Mouse (Mus musculus) granulocyte monocyte progenitor cell, adult 5-6 weeks (primary cell): Measurements from ENCODE around the gene Rps6ka5. TPM values are rescaled to one million over a fixed set of nuclear protein-coding genes. Genes with fewer than 3 reads are reported as not detected.
A peak's percentile ranks its signal among the peaks of the same experiment; 100 is the strongest.

Source experiments
- ATAC-seq: replicated peaks from 2 replicates; pipeline ENCODE4 v1.8.0; 2016; ENCODE audit warnings: mild to moderate bottlenecking, moderate TSS enrichment, inconsistent platforms; ENCODE audit not compliant: poor library complexity, severe bottlenecking
- total RNA-seq, 2 experiments: library from RNA; stranded (forward) in 1 of 2; stranded (reverse) in 1 of 2; fragments of 200-712, 200-1000 nt in 1 of 2; fragments of >200 nt in 1 of 2; fragmentation: Nextera tagmentation in 1 of 2; gene quantifications; 2 replicates each; pipeline ENCODE4 v1.2.3; 2014 to 2017

Gene Rps6ka5
- total RNA-seq, 2 experiments from 2014 or later: 24.8 to 34.5 TPM

GRCm38 (mm10) chr12:100670647-100671199 lies 56.1 kb downstream of the Rps6ka5 start:
- ATAC-seq: 0 out of 2 replicates have a peak, but pooled peaks have one; percentile 27

DNA sequence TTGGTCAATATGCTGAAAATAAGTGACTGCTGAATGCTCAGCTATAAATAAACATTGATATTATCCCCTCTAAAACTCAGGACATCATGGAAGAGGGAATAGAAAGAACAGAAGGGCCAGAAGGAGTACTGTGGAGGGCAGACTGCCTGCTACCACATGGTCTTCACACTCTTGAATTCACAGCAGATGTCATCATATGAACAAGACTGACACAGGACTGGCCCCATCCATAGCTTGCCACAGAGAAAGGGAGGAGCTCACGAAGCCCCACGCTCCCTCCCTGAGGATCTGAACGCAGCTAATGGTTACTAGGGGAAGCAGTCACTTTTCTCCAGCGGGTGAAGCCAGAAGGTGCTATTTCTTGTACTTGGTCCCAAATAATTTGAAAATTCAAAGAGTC lies 61.5 kb downstream of the Rps6ka5 start:
- no peak for ATAC-seq

DNA sequence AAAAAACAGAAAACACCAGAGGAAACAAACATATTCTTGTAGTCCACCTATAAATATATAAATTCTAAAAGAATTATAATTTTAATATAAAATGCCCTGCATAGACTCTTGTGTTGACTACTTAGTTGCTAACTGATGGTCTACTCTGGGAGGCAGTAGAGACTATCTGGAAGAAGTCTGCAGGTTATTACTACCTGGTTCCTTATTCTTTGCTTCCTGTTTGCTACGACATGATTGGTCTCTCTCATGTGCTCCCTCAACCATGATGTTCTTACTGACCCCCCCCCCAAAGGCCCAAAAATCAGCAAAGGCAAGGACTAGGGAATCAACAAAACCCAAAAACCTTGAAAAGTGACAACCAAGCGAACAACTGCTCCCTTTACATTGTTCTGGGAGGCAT lies 66.7 kb downstream of the Rps6ka5 start:
- ATAC-seq: peak; percentile 37; the same call in 1 of the 2 replicates

DNA sequence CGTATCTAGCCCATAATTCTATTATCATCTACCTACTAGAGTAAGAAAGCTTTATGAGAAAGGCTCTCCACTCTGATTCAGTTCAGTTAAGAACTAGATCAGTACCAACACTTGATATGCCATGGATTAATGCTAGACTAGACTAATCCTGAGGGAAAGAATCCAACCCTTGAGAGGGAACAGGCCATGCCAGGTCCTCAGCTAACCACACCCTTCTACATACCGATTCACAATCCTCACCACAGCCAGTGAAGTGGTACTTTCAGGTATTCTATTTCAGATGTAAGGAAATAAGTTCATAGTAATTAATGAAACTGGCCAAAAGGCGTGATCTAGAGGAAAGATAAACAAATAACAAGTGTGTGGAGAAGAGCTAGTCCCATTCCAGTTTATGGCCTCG lies 70.8 kb downstream of the Rps6ka5 start:
- no peak for ATAC-seq

- no peak for ATAC-seq
These were observed 84.8 kb downstream of the Rps6ka5 start for GRCm38 (mm10) chr12:100641936-100642335.

DNA sequence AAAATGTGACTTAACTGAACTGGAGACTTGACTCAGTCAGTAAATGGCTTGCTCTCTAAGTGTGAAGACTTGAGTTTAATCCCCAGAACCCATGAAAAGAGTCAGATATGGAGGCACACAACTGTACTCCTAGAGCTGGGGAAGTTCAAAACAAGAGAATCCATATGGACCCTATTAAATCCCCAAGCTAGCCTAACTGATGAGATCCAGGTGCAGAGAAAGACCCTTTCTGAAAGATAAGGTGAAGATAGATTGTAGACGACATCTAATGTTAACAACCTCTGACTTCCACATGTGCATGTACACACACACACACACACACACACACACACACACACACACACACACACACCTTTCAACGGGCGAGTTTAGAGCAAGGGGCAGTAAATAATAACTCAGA lies 86.1 kb downstream of the Rps6ka5 start:
- no peak for ATAC-seq

DNA sequence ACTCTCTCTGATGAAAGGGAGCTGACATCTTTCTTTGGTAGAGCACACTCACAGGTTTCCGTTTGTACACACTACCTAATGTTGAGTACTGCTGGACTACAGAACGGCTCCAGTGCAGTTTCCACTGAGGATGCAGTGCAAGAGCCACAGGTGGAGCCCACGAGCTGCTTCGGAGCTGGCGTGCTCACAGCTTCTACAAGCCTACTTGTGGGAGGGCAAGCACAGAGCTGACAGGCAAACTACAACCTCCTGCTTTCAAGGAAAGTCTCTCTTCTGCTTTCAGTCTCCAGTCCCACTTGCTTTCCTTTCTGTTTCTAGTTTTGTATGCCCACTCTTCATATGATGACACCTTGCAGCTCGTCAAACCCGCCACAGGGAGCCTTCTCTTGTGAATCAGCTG lies 87.1 kb downstream of the Rps6ka5 start:
- peak; percentile 84 for ATAC-seq

- no peak for ATAC-seq
These were observed 88.9 kb downstream of the Rps6ka5 start for GRCm38 (mm10) chr12:100637886-100638285.

- ATAC-seq: no peak
These were observed 90.0 kb downstream of the Rps6ka5 start for GRCm38 (mm10) chr12:100636733-100637132.

DNA sequence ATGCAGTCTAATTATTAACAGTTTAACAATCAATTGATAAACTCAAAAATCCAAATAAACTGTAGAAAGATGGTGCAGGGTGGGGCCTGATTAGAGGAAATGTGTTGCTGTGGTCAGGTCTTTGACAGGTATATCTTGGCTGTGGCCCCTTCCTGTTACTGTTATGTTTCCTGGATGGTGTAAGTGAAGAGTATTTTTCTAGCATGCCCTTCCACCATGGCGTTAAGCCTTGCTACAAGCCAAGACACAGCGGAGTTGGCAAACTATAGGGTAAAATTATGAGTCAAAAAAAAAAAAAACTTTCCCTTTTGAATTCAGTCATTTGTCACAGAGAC lies 90.5 kb downstream of the Rps6ka5 start:
- ATAC-seq: peak; percentile 36

- ATAC-seq: no peak
These were observed 91.0 kb downstream of the Rps6ka5 start for GRCm38 (mm10) chr12:100635601-100636298.

- no peak for ATAC-seq
These were observed 93.6 kb downstream of the Rps6ka5 start for GRCm38 (mm10) chr12:100633231-100633630.

- ATAC-seq: no peak
These were observed 95.5 kb downstream of the Rps6ka5 start for GRCm38 (mm10) chr12:100631286-100631685.

DNA sequence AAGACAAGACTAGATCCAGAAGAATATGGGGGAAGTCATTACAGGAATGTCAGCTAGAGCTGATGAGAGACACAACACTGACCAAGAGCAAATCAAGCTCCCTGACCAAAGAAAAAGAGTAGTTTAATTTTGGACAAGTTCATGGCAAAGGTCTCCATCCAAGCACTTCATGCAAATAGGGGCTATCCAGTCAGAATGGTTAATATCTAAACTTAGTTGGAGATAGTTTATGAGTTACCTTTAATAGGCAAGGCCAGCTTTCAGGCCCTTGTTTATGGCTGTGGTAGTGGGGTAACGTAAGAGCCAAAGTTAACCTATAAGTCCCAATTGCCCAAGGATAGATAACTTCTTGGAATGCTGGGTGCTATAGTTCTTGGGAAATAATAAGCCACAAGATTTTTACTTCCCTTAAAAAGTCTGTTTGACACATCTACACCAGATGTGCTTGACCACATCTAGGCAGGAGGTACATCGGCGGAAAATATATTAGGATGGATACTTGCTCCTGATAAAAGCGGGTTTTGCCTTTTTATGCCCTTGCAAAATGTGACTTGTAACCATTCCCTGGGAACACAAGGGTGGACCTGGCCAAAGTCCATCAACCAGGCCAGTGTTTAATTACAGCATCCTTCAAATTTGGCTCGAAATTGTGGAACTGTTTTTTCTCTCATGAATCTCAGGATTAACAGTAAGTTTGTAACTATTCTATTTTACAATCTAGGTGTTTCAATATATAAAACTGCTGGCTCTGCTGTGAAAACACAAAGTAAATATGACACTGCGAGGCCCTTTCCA lies 97.5 kb downstream of the Rps6ka5 start:
- peak; percentile 53 for ATAC-seq

DNA sequence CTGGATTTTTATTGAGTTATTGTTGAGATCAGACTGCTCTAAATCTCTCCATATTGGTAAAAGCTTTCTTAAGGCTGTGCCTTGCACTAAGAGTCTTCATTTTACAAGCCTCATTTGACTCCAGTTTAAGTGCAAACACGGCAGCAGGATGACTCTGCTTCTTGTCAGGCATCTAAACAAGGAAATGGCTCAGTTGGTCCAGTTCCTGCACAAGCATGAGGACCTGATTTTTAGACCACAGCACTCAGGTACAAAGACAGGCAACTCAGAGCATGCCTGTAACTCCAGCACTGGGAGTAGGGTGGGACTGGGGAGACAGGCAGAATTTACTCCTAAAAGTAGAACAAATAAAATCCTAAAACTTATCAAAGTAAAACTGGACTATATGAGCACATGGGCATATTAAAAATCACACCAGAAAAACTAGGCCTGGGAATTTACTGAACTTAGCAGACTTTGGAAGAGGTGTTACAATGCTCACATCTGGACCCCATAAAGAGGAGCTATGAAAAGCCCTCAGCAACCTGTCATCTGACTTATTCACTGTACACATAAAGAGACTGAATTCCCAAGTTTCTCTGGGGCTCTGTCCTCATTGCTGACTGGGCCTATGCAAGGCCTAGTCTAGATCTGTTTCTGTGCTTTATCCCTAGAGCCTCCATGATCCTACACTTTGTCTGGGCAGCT lies 99.6 kb downstream of the Rps6ka5 start:
- ATAC-seq: peak; percentile 12; the same call in 1 of the 2 replicates

- peak; percentile 92 for ATAC-seq
These were observed 100.4 kb downstream of the Rps6ka5 start for GRCm38 (mm10) chr12:100626273-100626990.

GRCm38 (mm10) chr12:100624854-100625447 lies 101.8 kb downstream of the Rps6ka5 start:
- no peak for ATAC-seq

- ATAC-seq: peak; percentile 85
These were observed 111.5 kb downstream of the Rps6ka5 start for GRCm38 (mm10) chr12:100615251-100615650.

DNA sequence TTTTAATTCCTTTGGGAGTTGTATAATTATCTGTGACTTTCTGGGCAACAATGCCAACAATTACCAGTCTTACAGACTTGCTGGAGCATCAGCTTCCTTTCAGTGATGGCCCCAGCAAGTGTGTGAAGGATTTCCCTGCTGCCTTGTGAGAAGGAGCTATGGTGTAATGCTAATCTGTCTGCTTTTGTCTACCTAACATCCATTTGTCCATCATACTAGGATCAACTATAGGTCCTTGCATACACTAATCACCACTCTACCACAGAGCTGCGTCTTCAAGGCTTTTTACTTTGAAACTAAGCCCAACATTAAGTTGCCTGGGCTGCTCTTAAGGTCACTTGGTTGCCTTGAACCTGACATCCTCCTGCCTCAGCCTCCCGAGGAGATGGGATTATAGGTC lies 112.9 kb downstream of the Rps6ka5 start:
- no peak for ATAC-seq

DNA sequence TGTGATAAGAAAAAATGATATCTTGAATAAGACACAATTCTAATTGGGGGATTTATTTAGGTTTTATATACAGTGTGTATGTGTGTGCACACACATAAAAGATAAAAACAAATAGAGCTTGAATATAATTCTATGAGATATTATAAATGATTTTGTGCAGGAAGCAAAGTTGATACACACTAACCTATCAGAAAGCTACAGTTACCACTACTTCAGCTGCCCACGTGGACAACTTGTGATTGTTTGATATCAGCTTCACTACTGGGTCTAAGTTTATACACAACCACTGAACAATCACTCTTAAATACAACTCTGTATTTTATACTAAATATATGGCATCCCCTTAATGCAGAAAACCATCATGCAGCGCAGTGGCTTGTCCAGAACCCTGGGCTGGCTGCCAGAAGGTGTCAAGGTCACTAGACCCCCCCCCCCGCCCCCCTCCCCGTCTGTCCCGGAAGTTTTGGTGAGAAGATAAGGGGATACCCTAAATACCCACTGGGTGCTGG lies 113.5 kb downstream of the Rps6ka5 start:
- no peak for ATAC-seq
